Mouse (Mus musculus) kidney, adult 8-10 months (tissue): ENCODE measurements at regions not wholly inside any gene's neighbourhood (a gene's known extent, or its start where the extent isn't known, plus 50 kb on each side); places are given as distances from the start of the nearest gene placed in this dataset.

ENCODE experiments used
- DNase-seq, 2 experiments: peaks; one replicate each; pipeline ENCODE4 v3.0.0; 2022

- DNase-seq, result peak; percentile 18 to 38
Measured at GRCm38 (mm10) chr17:83138493-83139417, 76.3 kb upstream of the Pkdcc start.

DNA sequence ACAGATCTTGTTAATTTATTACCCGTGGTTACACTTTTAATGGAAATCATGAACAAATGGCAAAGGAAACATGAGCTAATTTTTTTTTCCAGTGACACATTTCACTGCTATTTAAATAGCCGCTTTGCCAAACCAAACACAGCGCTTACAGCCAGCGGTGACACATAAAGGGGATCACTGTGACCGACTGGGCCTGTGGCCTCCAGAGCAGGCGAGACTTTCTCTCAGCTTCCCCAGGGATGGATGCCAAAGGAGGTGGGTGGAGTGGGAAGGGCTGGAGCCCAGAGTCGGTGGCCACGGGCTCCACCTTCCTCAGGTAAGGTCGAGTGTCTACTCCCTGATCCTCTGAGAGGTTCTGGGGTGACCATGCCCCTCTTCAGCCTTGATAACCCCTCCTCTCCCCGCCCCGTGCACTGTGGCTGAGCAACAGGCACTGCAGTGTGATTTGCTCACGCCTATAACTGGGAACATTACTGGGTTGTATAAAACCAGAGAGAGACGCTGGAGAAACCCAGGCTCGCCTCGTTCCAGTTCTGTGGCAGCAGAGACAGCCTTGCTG lies 66.6 kb upstream of the Pkdcc start:
- peak; percentile 44 to 58 for DNase-seq

DNA sequence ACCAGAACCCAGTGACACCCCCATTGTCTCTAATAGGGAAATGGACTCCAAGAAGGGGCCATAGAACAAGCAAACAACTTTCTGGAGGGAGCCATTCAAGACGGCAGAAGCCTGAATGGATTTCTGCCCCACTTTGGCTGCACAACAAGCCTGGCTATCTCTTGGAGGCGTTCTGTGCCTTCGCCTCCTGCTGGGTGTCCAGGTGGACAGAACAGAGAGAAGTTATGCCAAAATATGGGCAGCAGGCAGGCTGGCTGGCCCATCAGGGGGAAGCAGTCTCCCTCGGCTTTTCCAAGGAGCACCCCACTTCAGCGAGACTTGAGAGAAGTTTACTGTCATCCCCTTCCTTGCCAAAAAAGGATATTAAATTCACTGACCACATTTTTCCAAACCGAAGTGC lies 65.8 kb upstream of the Pkdcc start:
- DNase-seq, result no peak

DNA sequence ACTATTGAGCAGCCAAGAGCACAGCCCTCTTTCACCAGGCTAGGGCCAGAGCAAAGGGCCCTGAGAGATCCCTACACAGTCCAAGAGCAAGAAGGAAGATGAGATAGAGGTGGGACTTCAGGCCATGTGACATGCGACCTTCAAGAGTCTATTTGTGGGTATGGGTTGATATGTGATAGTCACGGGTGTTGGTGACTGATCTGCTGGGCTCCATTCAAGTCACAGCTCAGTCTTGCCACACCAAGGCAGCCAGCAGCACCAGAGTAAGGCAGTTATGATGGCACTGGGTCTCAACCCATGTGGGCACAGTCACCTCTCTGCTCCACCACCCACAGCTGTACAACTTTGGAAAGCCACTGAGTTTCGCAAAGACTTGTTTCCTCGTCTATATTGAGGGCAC lies 60.0 kb upstream of the Pkdcc start:
- DNase-seq, result no peak

GRCm38 (mm10) chr17:83156682-83157081 lies 58.4 kb upstream of the Pkdcc start:
- DNase-seq, result no peak

GRCm38 (mm10) chr17:83158053-83158452 lies 57.0 kb upstream of the Pkdcc start:
- DNase-seq, result no peak

- no peak for DNase-seq
Measured at GRCm38 (mm10) chr17:83158652-83159051, 56.4 kb upstream of the Pkdcc start.

- no peak for DNase-seq
Measured at GRCm38 (mm10) chr17:83159634-83160033, 55.5 kb upstream of the Pkdcc start.

DNA sequence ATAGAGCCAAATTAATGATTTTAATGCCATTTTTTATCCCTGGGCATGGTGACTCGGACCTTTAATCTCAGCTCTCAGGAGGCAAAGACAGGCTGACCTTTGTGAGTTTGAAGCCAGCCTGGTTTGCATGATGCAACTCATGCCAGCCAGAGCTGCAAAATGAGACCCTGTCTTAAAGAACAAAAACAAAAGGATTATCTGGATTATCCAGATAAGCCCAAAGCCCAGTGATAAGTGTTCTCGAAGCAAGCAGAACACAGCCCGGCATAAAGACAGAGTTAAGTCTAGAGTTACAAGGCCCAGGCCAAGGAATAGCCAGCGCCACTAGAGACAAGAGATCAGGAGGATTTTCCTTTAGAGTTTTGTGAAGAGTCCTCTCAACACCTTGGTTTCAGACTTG lies 54.8 kb upstream of the Pkdcc start:
- no peak for DNase-seq

DNA sequence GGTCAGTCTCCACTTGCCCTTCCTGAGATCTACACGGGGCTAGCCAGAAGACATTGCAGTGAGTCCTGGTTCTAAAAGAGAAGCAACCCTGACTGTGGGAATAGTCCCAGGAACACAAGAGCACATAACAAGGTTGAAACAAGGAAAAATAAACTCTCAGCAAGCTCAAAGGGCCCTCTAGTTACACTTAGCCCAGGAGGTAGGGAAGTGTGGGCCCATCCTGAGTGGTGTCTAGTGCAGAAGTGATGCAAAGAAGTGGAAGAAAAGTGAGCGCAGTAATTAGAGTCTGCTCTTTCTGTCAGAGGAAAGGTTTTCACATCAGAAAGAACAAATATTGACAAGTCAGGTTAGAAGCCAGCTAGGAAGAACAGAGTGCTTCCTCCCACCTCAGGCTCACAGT lies 53.4 kb upstream of the Pkdcc start:
- no peak for DNase-seq

GRCm38 (mm10) chr17:83163952-83164560 lies 51.0 kb upstream of the Pkdcc start:
- DNase-seq, result no peak

- DNase-seq, result no peak
Measured at GRCm38 (mm10) chr17:83164728-83165127, 50.4 kb upstream of the Pkdcc start.

GRCm38 (mm10) chr17:83165140-83165539 lies 50.0 kb upstream of the Pkdcc start:
- DNase-seq, result no peak
